Mouse (Mus musculus) midbrain, embryonic 14.5 days (tissue): ENCODE measurements around the gene Olfr589. TPM values are rescaled to one million over a fixed set of nuclear protein-coding genes. Genes with fewer than 3 reads are reported as not detected.
"Not testable (repeated sequence)": the region's sequence is repeated elsewhere in the genome, so short reads cannot be mapped to it uniquely, and the experiment has no call there.

Experiments used
- ATAC-seq: fragments of 200-750 bp; cut with Nextera tagmentation; 2 replicates; pipeline ENCODE4 v1.8.0; 2017; ENCODE audit warnings: moderate number of reproducible peaks, moderate library complexity; ENCODE audit not compliant: low FRiP score, low TSS enrichment
- DNase-seq: peaks from one replicate; pipeline ENCODE4 v3.0.0-alpha.2; 2015
- H3K27ac ChIP-seq: fragments of 300-500 bp; sonication (generic); replicated peaks from 2 replicates; pipeline ENCODE4 v1.5.1; 2014; ENCODE audit warnings: mild to moderate bottlenecking, low read depth, low read length, moderate library complexity
- H3K27me3 ChIP-seq: fragments of 300-500 bp; sonication (generic); 2 replicates; pipeline ENCODE4 v1.6.1; 2014; ENCODE audit warnings: low read length, control low read depth, mixed read lengths; ENCODE audit not compliant: control insufficient read depth, insufficient read depth
- H3K36me3 ChIP-seq: fragments of 300-500 bp; sonication (generic); 2 replicates; pipeline ENCODE4 v1.6.1; 2014; ENCODE audit warnings: low read length, control low read depth; ENCODE audit not compliant: control insufficient read depth, insufficient read depth
- H3K4me1 ChIP-seq: fragments of 300-500 bp; sonication (generic); 2 replicates; pipeline ENCODE4 v1.6.1; 2014; ENCODE audit warnings: mild to moderate bottlenecking, antibody characterized with exemption, low read length, control low read depth; ENCODE audit not compliant: control insufficient read depth, insufficient read depth
- H3K4me2 ChIP-seq: fragments of 300-500 bp; sonication (generic); 2 replicates; pipeline ENCODE4 v1.6.1; 2014; ENCODE audit warnings: mild to moderate bottlenecking, low read length, moderate library complexity
- H3K4me3 ChIP-seq: fragments of 300-500 bp; sonication (generic); replicated peaks from 2 replicates; pipeline ENCODE4 v1.5.1; 2014; ENCODE audit warnings: low read depth, low read length
- H3K9ac ChIP-seq: fragments of 300-500 bp; sonication (generic); replicated peaks from 2 replicates; pipeline ENCODE4 v1.6.1; 2014; ENCODE audit warnings: mild to moderate bottlenecking, low read length, moderate library complexity
- H3K9me3 ChIP-seq: fragments of 300-500 bp; sonication (generic); 2 replicates; pipeline ENCODE4 v1.6.1; 2016; ENCODE audit warnings: low read length, control low read depth, mixed read lengths; ENCODE audit not compliant: control insufficient read depth
- WGBS: fragments of 180-500 bp; shearing (Covaris S2); extraction: QIAGEN DNeasy Blood & Tissue Kit; methylation state at CpG from one replicate; pipeline ENCODE4 v1.1.7; 2014; 5-methylcytosine and 5-hydroxymethylcytosine counted together
- polyA plus RNA-seq: library from polyadenylated mRNA; unstranded; fragments of >200 nt; fragmentation: Nextera tagmentation; extraction: Ambion mirVana; gene quantifications from 2 replicates; pipeline ENCODE4 v1.2.1, GENCODE M21; 2014

Gene Olfr589
- not detected in 2 replicates for polyA plus RNA-seq

DNA sequence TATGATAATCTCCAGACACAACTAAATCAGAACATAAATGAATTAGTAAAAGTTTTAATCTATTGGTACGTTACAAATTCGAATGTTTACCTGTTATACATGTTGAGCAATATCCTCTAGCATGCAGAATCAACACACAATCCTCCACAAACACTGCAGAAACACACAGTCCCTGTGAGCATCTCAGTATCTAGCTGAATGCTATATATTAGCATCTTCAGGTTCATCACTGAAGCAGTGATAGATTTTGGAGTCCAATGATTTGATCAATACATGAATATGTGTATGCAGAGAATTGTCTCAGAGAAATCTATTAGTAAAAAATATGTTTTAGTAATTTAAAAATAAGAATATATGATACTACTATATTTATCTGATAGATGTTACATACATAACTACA, at the start of gene Olfr589:
Gene Olfr589 (minus strand): TSS at position 101 of the 400 bp plus-strand sequence.
- H3K27ac ChIP-seq = no peak within 1 kb of the TSS
- no peaks in the 10 kb centered on the region for H3K36me3 ChIP-seq
- no peaks in the 10 kb centered on the region for H3K4me1 ChIP-seq
- no peaks in the 10 kb centered on the region for H3K9me3 ChIP-seq
- DNase-seq (no peak), ATAC-seq (no peak)
- no peak within 1 kb of the TSS for H3K9ac ChIP-seq
- no peak within 1 kb of the TSS for H3K4me2 ChIP-seq
- no peaks in the 10 kb centered on the region for H3K27me3 ChIP-seq
- 69% methylated on average over 2 of the region's 2 CpGs for WGBS
- H3K4me3 ChIP-seq = no peak within 1 kb of the TSS

DNA sequence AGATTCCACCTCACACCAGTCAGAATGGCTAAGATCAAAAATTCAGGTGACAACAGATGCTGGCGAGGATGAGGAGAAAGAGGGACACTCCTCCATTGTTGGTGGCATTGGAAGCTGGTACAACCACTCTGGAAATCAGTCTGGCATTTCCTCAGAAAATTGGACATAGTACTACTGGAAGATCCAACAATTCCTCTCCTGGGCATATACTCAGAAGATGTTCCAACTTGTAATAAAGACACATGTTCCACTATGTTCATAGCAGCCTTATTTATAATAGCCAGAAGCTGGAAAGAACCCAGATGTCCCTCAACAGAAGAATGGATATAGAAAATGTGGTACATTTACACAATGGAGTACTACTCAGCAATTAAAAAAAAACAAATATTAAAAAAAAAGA, 28.3 kb upstream of the Olfr589 start, which contains the start of gene Olfr592:
Gene Olfr592 (plus strand): TSS at position 301 of the 400 bp plus-strand sequence.
- not testable (repeated sequence) for H3K36me3 ChIP-seq, H3K9ac ChIP-seq, H3K4me3 ChIP-seq, H3K27ac ChIP-seq, H3K4me1 ChIP-seq, ATAC-seq, H3K27me3 ChIP-seq, H3K4me2 ChIP-seq, DNase-seq, H3K9me3 ChIP-seq
- WGBS = 90% methylated on average over 1 of the region's 1 CpGs

GRCm38 (mm10) chr7:103178240-103178639, 22.1 kb upstream of the Olfr589 start, which contains the start of gene Olfr591:
Olfr591 (minus strand) TSS chr7:103178340.
- WGBS = 74% methylated on average over 1 of the region's 1 CpGs
- H3K9me3 ChIP-seq = peaks cover 8% of the 10 kb centered on the region; the same call in 1 of the 2 replicates
- H3K4me3 ChIP-seq = no peak within 1 kb of the TSS
- H3K27ac ChIP-seq = no peak within 1 kb of the TSS
- DNase-seq (no peak), ATAC-seq (no peak)
- no peaks in the 10 kb centered on the region for H3K36me3 ChIP-seq
- no peak within 1 kb of the TSS for H3K4me2 ChIP-seq
- no peaks in the 10 kb centered on the region for H3K4me1 ChIP-seq
- no peak within 1 kb of the TSS for H3K9ac ChIP-seq
- no peaks in the 10 kb centered on the region for H3K27me3 ChIP-seq

DNA sequence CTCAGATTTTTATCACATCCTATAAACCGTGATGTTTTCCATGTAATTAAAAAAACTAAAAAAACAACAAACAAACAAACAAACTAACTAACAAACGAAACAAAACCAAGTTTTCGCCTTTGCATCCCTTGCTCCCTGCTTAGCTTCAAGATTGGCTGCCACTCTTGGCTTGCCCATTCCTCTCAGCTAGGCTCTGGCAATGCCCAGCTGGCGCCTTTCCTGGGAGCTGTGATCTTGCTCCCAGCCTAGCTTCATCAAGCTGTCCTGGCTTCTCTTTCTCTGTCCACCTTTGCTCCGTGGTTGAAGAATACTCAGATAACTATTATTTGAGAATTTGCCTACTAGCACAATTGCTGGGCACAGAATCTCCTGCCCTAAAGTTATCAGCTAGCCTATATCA, 13.5 kb upstream of the Olfr589 start:
- H3K27ac ChIP-seq = no peak overlapping the region
- H3K4me2 ChIP-seq = no peak overlapping the region
- WGBS = 82% methylated on average over 5 of the region's 5 CpGs
- no peak for ATAC-seq
- H3K9me3 ChIP-seq = no peaks in the 10 kb centered on the region
- H3K27me3 ChIP-seq = no peaks in the 10 kb centered on the region
- no peak for DNase-seq
- H3K4me3 ChIP-seq = no peak overlapping the region
- no peaks in the 10 kb centered on the region for H3K4me1 ChIP-seq
- H3K9ac ChIP-seq = no peak overlapping the region
- H3K36me3 ChIP-seq = no peaks in the 10 kb centered on the region

GRCm38 (mm10) chr7:103140579-103140978, 15.6 kb downstream of the Olfr589 start, which contains the start of gene Olfr588-ps1:
Olfr588-ps1 (plus strand) TSS chr7:103140879.
- Histone ChIP-seq H3K4me3 (no peak within 1 kb of the TSS), H3K4me2 (no peak within 1 kb of the TSS), H3K4me1 (no peaks in the 10 kb centered on the region), H3K9ac (no peak within 1 kb of the TSS), H3K27ac (no peak within 1 kb of the TSS), H3K9me3 (no peaks in the 10 kb centered on the region), H3K36me3 (no peaks in the 10 kb centered on the region), H3K27me3 (no peaks in the 10 kb centered on the region)
- ATAC-seq = no peak
- 83% methylated on average over 1 of the region's 1 CpGs for WGBS
- no peak for DNase-seq

DNA sequence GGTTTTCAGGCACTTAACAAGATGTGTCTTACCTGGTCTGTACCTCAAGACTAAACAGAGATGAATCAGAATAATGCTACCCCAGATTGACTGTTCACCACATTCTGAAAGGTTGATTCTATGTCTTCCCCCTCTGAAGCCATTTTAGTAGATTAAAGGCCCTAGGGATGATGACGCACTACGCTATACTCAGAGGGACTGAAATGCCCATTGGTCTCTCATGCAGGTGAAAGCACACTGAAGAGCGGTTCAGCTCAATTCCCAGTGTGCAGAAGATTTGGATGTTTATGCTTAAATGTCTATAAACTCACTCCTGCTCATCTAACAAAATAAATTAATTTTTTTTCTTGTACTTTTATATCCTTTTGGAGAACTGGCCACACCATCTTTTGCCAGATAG, 30.6 kb downstream of the Olfr589 start, which contains the start of gene Olfr586:
Gene Olfr586 (minus strand): TSS at position 101 of the 400 bp plus-strand sequence.
- WGBS = 93% methylated on average over 3 of the region's 3 CpGs
- H3K4me2 ChIP-seq = no peak within 1 kb of the TSS
- H3K4me1 ChIP-seq = no peaks in the 10 kb centered on the region
- H3K4me3 ChIP-seq = no peak within 1 kb of the TSS
- DNase-seq (no peak), ATAC-seq (no peak)
- no peak within 1 kb of the TSS for H3K27ac ChIP-seq
- H3K9ac ChIP-seq = no peak within 1 kb of the TSS
- H3K27me3 ChIP-seq = no peaks in the 10 kb centered on the region
- H3K36me3 ChIP-seq = no peaks in the 10 kb centered on the region
- H3K9me3 ChIP-seq = no peaks in the 10 kb centered on the region

GRCm38 (mm10) chr7:103119406-103119805, 36.8 kb downstream of the Olfr589 start:
- no peak overlapping the region for H3K9ac ChIP-seq
- H3K4me2 ChIP-seq = no peak overlapping the region
- no peaks in the 10 kb centered on the region for H3K9me3 ChIP-seq
- WGBS = 54% methylated on average over 3 of the region's 3 CpGs
- ATAC-seq (no peak; the same call in 1 of the 2 replicates), DNase-seq (peak; percentile 7)
- no peak overlapping the region for H3K27ac ChIP-seq
- no peak overlapping the region for H3K4me3 ChIP-seq
- H3K4me1 ChIP-seq = no peaks in the 10 kb centered on the region
- no peaks in the 10 kb centered on the region for H3K27me3 ChIP-seq
- no peaks in the 10 kb centered on the region for H3K36me3 ChIP-seq

Other genes with a start within 250 kb of the Olfr589 start
- not detected in 2 replicates for gene Olfr571, start 238.8 kb downstream of the Olfr589 start, polyA plus RNA-seq
- not detected in 2 replicates for gene Olfr572, start 231.9 kb downstream of the Olfr589 start, polyA plus RNA-seq
- gene Olfr573-ps1, start 213.8 kb downstream of the Olfr589 start, polyA plus RNA-seq = not detected in 2 replicates
- not detected in 2 replicates for gene Olfr574, start 207.9 kb downstream of the Olfr589 start, polyA plus RNA-seq
- not detected in 2 replicates for gene Olfr575, start 197.6 kb downstream of the Olfr589 start, polyA plus RNA-seq
- gene Olfr576, start 193.7 kb downstream of the Olfr589 start, polyA plus RNA-seq = not detected in 2 replicates
- gene Olfr577, start 180.4 kb downstream of the Olfr589 start, polyA plus RNA-seq = not detected in 2 replicates
- not detected in 2 replicates for gene Olfr578, start 167.0 kb downstream of the Olfr589 start, polyA plus RNA-seq
- not detected in 2 replicates for gene Olfr582, start 118.3 kb downstream of the Olfr589 start, polyA plus RNA-seq
- gene Olfr583, start 105.1 kb downstream of the Olfr589 start, polyA plus RNA-seq = not detected in 2 replicates
- gene Olfr584, start 74.5 kb downstream of the Olfr589 start, polyA plus RNA-seq = not detected in 2 replicates
- not detected in 2 replicates for gene Olfr585, start 58.6 kb downstream of the Olfr589 start, polyA plus RNA-seq
- not detected in 2 replicates for gene Olfr586, start 30.7 kb downstream of the Olfr589 start, polyA plus RNA-seq
- gene Olfr588-ps1, start 15.5 kb downstream of the Olfr589 start, polyA plus RNA-seq = not detected in 2 replicates
- gene Olfr591, start 22.0 kb upstream of the Olfr589 start, polyA plus RNA-seq = not detected in 2 replicates
- not detected in 2 replicates for gene Olfr592, start 28.4 kb upstream of the Olfr589 start, polyA plus RNA-seq
- not detected in 2 replicates for gene Olfr593, start 55.5 kb upstream of the Olfr589 start, polyA plus RNA-seq
- gene Olfr594, start 60.6 kb upstream of the Olfr589 start, polyA plus RNA-seq = not detected in 2 replicates
- not detected in 2 replicates for gene Usp17ld, start 96.1 kb upstream of the Olfr589 start, polyA plus RNA-seq
- not detected in 2 replicates for gene Olfr596, start 149.3 kb upstream of the Olfr589 start, polyA plus RNA-seq
- not detected in 2 replicates for gene Olfr597, start 160.0 kb upstream of the Olfr589 start, polyA plus RNA-seq
- gene Olfr598, start 167.2 kb upstream of the Olfr589 start, polyA plus RNA-seq = not detected in 2 replicates
- gene Olfr599, start 179.6 kb upstream of the Olfr589 start, polyA plus RNA-seq = not detected in 2 replicates
- not detected in 2 replicates for gene Olfr600, start 193.3 kb upstream of the Olfr589 start, polyA plus RNA-seq
- not detected in 2 replicates for gene Olfr601, start 206.3 kb upstream of the Olfr589 start, polyA plus RNA-seq
- gene Olfr603, start 229.8 kb upstream of the Olfr589 start, polyA plus RNA-seq = not detected in 2 replicates